Mouse (Mus musculus) hindbrain, embryonic 12.5 days (tissue): Measurements from ENCODE around the gene Rpl13. TPM values are rescaled to one million over a fixed set of nuclear protein-coding genes. Genes with fewer than 3 reads are reported as not detected.
"Not testable (repeated sequence)": the region's sequence is repeated elsewhere in the genome, so short reads cannot be mapped to it uniquely, and the experiment has no call there.

Source experiments
- ATAC-seq: fragments of 200-750 bp; cut with Nextera tagmentation; 2 replicates; pipeline ENCODE4 v1.8.0; 2017; ENCODE audit warnings: moderate TSS enrichment; ENCODE audit not compliant: low FRiP score
- H3K27ac ChIP-seq: fragments of 300-500 bp; sonication (generic); 2 replicates; pipeline ENCODE4 v1.5.1; 2016; ENCODE audit warnings: mild to moderate bottlenecking
- H3K27me3 ChIP-seq: fragments of 300-500 bp; sonication (generic); 2 replicates; pipeline ENCODE4 v1.6.1; 2016; ENCODE audit warnings: mild to moderate bottlenecking
- H3K36me3 ChIP-seq: fragments of 300-500 bp; sonication (generic); 2 replicates; pipeline ENCODE4 v1.6.1; 2016; ENCODE audit warnings: mild to moderate bottlenecking
- H3K4me1 ChIP-seq: fragments of 300-500 bp; sonication (generic); 2 replicates; pipeline ENCODE4 v1.6.1; 2016
- H3K4me2 ChIP-seq: fragments of 300-500 bp; sonication (generic); replicated peaks from 2 replicates; pipeline ENCODE4 v1.6.1; 2016; ENCODE audit warnings: mild to moderate bottlenecking
- H3K4me3 ChIP-seq: fragments of 300-500 bp; sonication (generic); 2 replicates; pipeline ENCODE4 v1.5.1; 2016; ENCODE audit warnings: mild to moderate bottlenecking
- H3K9ac ChIP-seq: fragments of 300-500 bp; sonication (generic); 2 replicates; pipeline ENCODE4 v1.6.1; 2016; ENCODE audit warnings: mild to moderate bottlenecking, moderate library complexity
- H3K9me3 ChIP-seq: fragments of 300-500 bp; sonication (generic); replicated peaks from 2 replicates; pipeline ENCODE4 v1.6.1; 2016; ENCODE audit warnings: mild to moderate bottlenecking
- WGBS: fragments of 180-500 bp; shearing (Covaris S2); methylation state at CpG from one replicate; pipeline ENCODE4 v1.1.7; 2016; 5-methylcytosine and 5-hydroxymethylcytosine counted together
- polyA plus RNA-seq: library from polyadenylated mRNA; unstranded; fragments of >200 nt; fragmentation: Nextera tagmentation; extraction: Ambion mirVana; gene quantifications from 2 replicates; pipeline ENCODE4 v1.2.1, GENCODE M21; 2016

The Rpl13 gene
- polyA plus RNA-seq, 1 experiment from 2014 or later, result 1,026 TPM

GRCm38 (mm10) chr8:123097216-123097615 lies 4.9 kb upstream of the Rpl13 start:
- 85% methylated on average over 11 of the region's 11 CpGs for WGBS
- ATAC-seq, result no peak
- Histone ChIP-seq H3K27me3 (no peaks in the 10 kb centered on the region), H3K9ac (no peak overlapping the region), H3K4me1 (peaks cover 3% of the 10 kb centered on the region; the same call in 1 of the 2 replicates), H3K27ac (no peak overlapping the region), H3K9me3 (no peaks in the 10 kb centered on the region), H3K4me3 (no peak overlapping the region), H3K4me2 (no peak overlapping the region), H3K36me3 (peaks cover 48% of the 10 kb centered on the region)

GRCm38 (mm10) chr8:123097786-123098584 lies 4.2 kb upstream of the Rpl13 start:
- 76% methylated on average over 12 of the region's 12 CpGs for WGBS
- no peaks in the 10 kb centered on the region for H3K9me3 ChIP-seq
- H3K27ac ChIP-seq, result no peak overlapping the region
- H3K4me3 ChIP-seq, result no peak overlapping the region
- no peak overlapping the region for H3K4me2 ChIP-seq
- no peaks in the 10 kb centered on the region for H3K27me3 ChIP-seq
- H3K4me1 ChIP-seq, result peaks cover 3% of the 10 kb centered on the region; the same call in 1 of the 2 replicates
- peaks cover 46% of the 10 kb centered on the region for H3K36me3 ChIP-seq
- ATAC-seq, result no peak
- no peak overlapping the region for H3K9ac ChIP-seq

- no peak for ATAC-seq
- Histone ChIP-seq H3K9ac (no peak overlapping the region), H3K27ac (no peak overlapping the region), H3K4me3 (no peak overlapping the region), H3K36me3 (peaks cover 45% of the 10 kb centered on the region), H3K27me3 (no peaks in the 10 kb centered on the region), H3K9me3 (no peaks in the 10 kb centered on the region), H3K4me2 (no peak overlapping the region), H3K4me1 (peaks cover 14% of the 10 kb centered on the region)
- WGBS, result 63% methylated on average over 8 of the region's 8 CpGs
Measured at GRCm38 (mm10) chr8:123100288-123100687, 1.9 kb upstream of the Rpl13 start.

- H3K27me3 ChIP-seq, result no peaks in the 10 kb centered on the region
- peaks cover 14% of the 10 kb centered on the region for H3K4me1 ChIP-seq
- H3K4me3 ChIP-seq, result no peak overlapping the region
- WGBS, result 75% methylated on average over 4 of the region's 4 CpGs
- no peak overlapping the region for H3K27ac ChIP-seq
- H3K36me3 ChIP-seq, result peaks cover 43% of the 10 kb centered on the region
- no peak overlapping the region for H3K4me2 ChIP-seq
- no peak for ATAC-seq
- H3K9me3 ChIP-seq, result no peaks in the 10 kb centered on the region
- H3K9ac ChIP-seq, result no peak overlapping the region
Measured at GRCm38 (mm10) chr8:123101244-123101643, 906 bp upstream of the Rpl13 start.

GRCm38 (mm10) chr8:123102855-123103254 lies 705 bp downstream of the Rpl13 start:
- Histone ChIP-seq H3K4me1 (peaks cover 14% of the 10 kb centered on the region), H3K4me2 (peak overlapping the region; percentile 96), H3K27ac (peak overlapping the region; percentile 93; the same call in 1 of the 2 replicates), H3K4me3 (peak overlapping the region; percentile 82), H3K36me3 (peaks cover 32% of the 10 kb centered on the region), H3K9ac (peak overlapping the region; percentile 98)
- under 1% methylated on average over 26 of the region's 26 CpGs for WGBS
- H3K27me3 ChIP-seq, H3K9me3 ChIP-seq, ATAC-seq: not testable (repeated sequence)

GRCm38 (mm10) chr8:123103285-123103684 lies 1.1 kb downstream of the Rpl13 start:
- peak overlapping the region; percentile 96 for H3K4me2 ChIP-seq
- peaks cover 14% of the 10 kb centered on the region for H3K4me1 ChIP-seq
- H3K9me3 ChIP-seq, result no peaks in the 10 kb centered on the region
- peak overlapping the region; percentile 82 for H3K4me3 ChIP-seq
- ATAC-seq, result no peak
- H3K36me3 ChIP-seq, result peaks cover 27% of the 10 kb centered on the region
- WGBS, result 20% methylated on average over 15 of the region's 15 CpGs
- H3K27me3 ChIP-seq, result no peaks in the 10 kb centered on the region
- peak overlapping the region; percentile 98 for H3K9ac ChIP-seq
- H3K27ac ChIP-seq, result 0 out of 2 replicates have a peak overlapping the region, but pooled peaks have one; percentile 35

GRCm38 (mm10) chr8:123104046-123104767 lies 2.1 kb downstream of the Rpl13 start:
- peak overlapping the region; percentile 82 for H3K4me3 ChIP-seq
- H3K4me1 ChIP-seq, result peaks cover 14% of the 10 kb centered on the region
- ATAC-seq, result no peak
- 90% methylated on average over 6 of the region's 6 CpGs for WGBS
- H3K4me2 ChIP-seq, result peak overlapping the region; percentile 96
- no peaks in the 10 kb centered on the region for H3K9me3 ChIP-seq
- no peak overlapping the region; the same call in 1 of the 2 replicates for H3K27ac ChIP-seq
- peak overlapping the region; percentile 98 for H3K9ac ChIP-seq
- H3K27me3 ChIP-seq, result no peaks in the 10 kb centered on the region
- peaks cover 24% of the 10 kb centered on the region for H3K36me3 ChIP-seq

GRCm38 (mm10) chr8:123105553-123106326 lies 3.6 kb downstream of the Rpl13 start:
- Histone ChIP-seq H3K36me3 (peaks cover 24% of the 10 kb centered on the region), H3K4me2 (no peak overlapping the region), H3K4me3 (no peak overlapping the region), H3K9me3 (no peaks in the 10 kb centered on the region), H3K9ac (no peak overlapping the region), H3K4me1 (peaks cover 14% of the 10 kb centered on the region), H3K27me3 (no peaks in the 10 kb centered on the region), H3K27ac (no peak overlapping the region)
- ATAC-seq, result no peak
- WGBS, result 74% methylated on average over 5 of the region's 5 CpGs

GRCm38 (mm10) chr8:123106531-123106930 lies 4.4 kb downstream of the Rpl13 start:
- ATAC-seq, result no peak
- Histone ChIP-seq H3K4me1 (peaks cover 13% of the 10 kb centered on the region), H3K27me3 (no peaks in the 10 kb centered on the region), H3K9me3 (no peaks in the 10 kb centered on the region), H3K36me3 (peaks cover 24% of the 10 kb centered on the region), H3K4me2 (no peak overlapping the region), H3K4me3 (no peak overlapping the region), H3K27ac (no peak overlapping the region), H3K9ac (no peak overlapping the region)
- WGBS, result 52% methylated on average over 2 of the region's 2 CpGs

- H3K9ac ChIP-seq, result no peak overlapping the region
- WGBS, result 68% methylated on average over 1 of the region's 1 CpGs
- H3K36me3 ChIP-seq, result peaks cover 24% of the 10 kb centered on the region
- no peaks in the 10 kb centered on the region for H3K27me3 ChIP-seq
- no peak overlapping the region for H3K4me3 ChIP-seq
- no peak overlapping the region for H3K27ac ChIP-seq
- no peak overlapping the region for H3K4me2 ChIP-seq
- ATAC-seq, result no peak
- no peaks in the 10 kb centered on the region for H3K9me3 ChIP-seq
- peaks cover 10% of the 10 kb centered on the region for H3K4me1 ChIP-seq
Measured at GRCm38 (mm10) chr8:123108010-123108409, 5.9 kb downstream of the Rpl13 start.

GRCm38 (mm10) chr8:123108953-123109352 lies 6.8 kb downstream of the Rpl13 start:
- H3K4me1 ChIP-seq, result peaks cover 2% of the 10 kb centered on the region; the same call in 1 of the 2 replicates
- 82% methylated on average over 5 of the region's 5 CpGs for WGBS

GRCm38 (mm10) chr8:123110649-123111048 lies 8.5 kb downstream of the Rpl13 start:
- Histone ChIP-seq H3K27ac (no peak overlapping the region), H3K4me1 (no peaks in the 10 kb centered on the region), H3K4me2 (no peak overlapping the region), H3K9me3 (no peaks in the 10 kb centered on the region), H3K27me3 (peaks cover 13% of the 10 kb centered on the region), H3K9ac (no peak overlapping the region), H3K36me3 (no peaks in the 10 kb centered on the region; the same call in 1 of the 2 replicates), H3K4me3 (no peak overlapping the region)
- ATAC-seq, result no peak; the same call in 1 of the 2 replicates
- 22% methylated on average over 4 of the region's 4 CpGs for WGBS

More at GRCm38 (mm10) chr8:123108953-123109352, 6.8 kb downstream of the Rpl13 start:
- H3K27me3 ChIP-seq, result peaks cover under 1% of the 10 kb centered on the region; the same call in 1 of the 2 replicates
- no peak overlapping the region for H3K4me2 ChIP-seq
- no peak for ATAC-seq
- H3K9ac ChIP-seq, result no peak overlapping the region
- H3K9me3 ChIP-seq, result no peaks in the 10 kb centered on the region
- H3K36me3 ChIP-seq, result peaks cover 16% of the 10 kb centered on the region
- no peak overlapping the region for H3K27ac ChIP-seq
- no peak overlapping the region for H3K4me3 ChIP-seq
